Mouse (Mus musculus) thymus, adult 2 months (tissue): ENCODE results near the gene 2410137M14Rik. TPM values are rescaled to one million over a fixed set of nuclear protein-coding genes. Genes with fewer than 3 reads are reported as not detected.

Experiments
- DNase-seq: peaks from one replicate; pipeline ENCODE4 v3.0.0; 2021
- H3K27ac ChIP-seq: fragments of 200-500 bp; 2 replicates; pipeline ENCODE4 v1.5.1; 2012; ENCODE audit warnings: low read length, control low read depth; ENCODE audit not compliant: control insufficient read depth, insufficient read depth
- H3K27me3 ChIP-seq: fragments of 200-500 bp; 2 replicates; pipeline ENCODE4 v1.6.1; 2012; ENCODE audit warnings: mild to moderate bottlenecking, low read length, moderate library complexity, mixed read lengths; ENCODE audit not compliant: control insufficient read depth, insufficient read depth
- H3K36me3 ChIP-seq: fragments of 200-500 bp; 2 replicates; pipeline ENCODE4 v1.6.1; 2012; ENCODE audit warnings: mild to moderate bottlenecking, low read length, moderate library complexity; ENCODE audit not compliant: control insufficient read depth, insufficient read depth
- H3K4me1 ChIP-seq: fragments of 200-500 bp; replicated peaks from 2 replicates; pipeline ENCODE4 v1.6.1; 2012; ENCODE audit warnings: low read length; ENCODE audit not compliant: control insufficient read depth, insufficient read depth
- H3K4me3 ChIP-seq: fragments of 200-500 bp; 2 replicates; pipeline ENCODE4 v1.5.1; 2012; ENCODE audit warnings: mild to moderate bottlenecking, low read length, control low read depth, moderate library complexity; ENCODE audit not compliant: control insufficient read depth, insufficient read depth
- CTCF ChIP-seq: fragments of 200-500 bp; IDR thresholded peaks from 2 replicates; pipeline ENCODE4 v1.5.1; 2012; ENCODE audit warnings: mild to moderate bottlenecking, control low read depth, low read length, moderate library complexity, borderline replicate concordance; ENCODE audit not compliant: control insufficient read depth, poor library complexity, insufficient read depth; ENCODE audit errors: extremely low read depth
- POLR2A ChIP-seq: fragments of 200-500 bp; IDR thresholded peaks from 2 replicates; pipeline ENCODE4 v1.6.1; 2012; ENCODE audit warnings: mild to moderate bottlenecking, low read length, control low read depth, moderate library complexity; ENCODE audit not compliant: control insufficient read depth, poor library complexity, insufficient read depth; ENCODE audit errors: extremely low read depth
- WGBS: fragments of 180-500 bp; shearing (Covaris S2); methylation state at CpG from one replicate; pipeline ENCODE4 v1.1.7; 2018; 5-methylcytosine and 5-hydroxymethylcytosine counted together
- polyA plus RNA-seq: library from polyadenylated mRNA; depleted of rRNA; stranded (reverse); fragments of >200 nt; gene quantifications from 2 replicates; pipeline ENCODE4 v1.2.3, GENCODE M21; 2012

The 2410137M14Rik gene
- polyA plus RNA-seq, 1 experiment = not detected

GRCm38 (mm10) chr17:36988475-36988874 is 7.4 kb upstream of the 2410137M14Rik start:
- WGBS = 37% methylated on average over 24 of the region's 24 CpGs
- Histone ChIP-seq H3K4me1 (no peaks in the 10 kb centered on the region), H3K27ac (no peak overlapping the region), H3K4me3 (no peak overlapping the region), H3K27me3 (no peaks in the 10 kb centered on the region; the same call in 1 of the 2 replicates), H3K36me3 (no peaks in the 10 kb centered on the region)
- TF ChIP-seq CTCF (no peak), POLR2A (no peak)
- DNase-seq = no peak

GRCm38 (mm10) chr17:36982253-36983155 is 1.5 kb upstream of the 2410137M14Rik start:
- no peak overlapping the region for H3K27ac ChIP-seq
- WGBS = 37% methylated on average over 5 of the region's 5 CpGs
- H3K4me1 ChIP-seq = peaks cover 2% of the 10 kb centered on the region; the same call in 1 of the 2 replicates
- H3K4me3 ChIP-seq = no peak overlapping the region
- no peaks in the 10 kb centered on the region for H3K27me3 ChIP-seq
- H3K36me3 ChIP-seq = no peaks in the 10 kb centered on the region
- TF ChIP-seq POLR2A (no peak), CTCF (no peak)
- DNase-seq = no peak

- Histone ChIP-seq H3K36me3 (no peaks in the 10 kb centered on the region), H3K4me1 (peaks cover 2% of the 10 kb centered on the region; the same call in 1 of the 2 replicates), H3K4me3 (no peak overlapping the region), H3K27me3 (no peaks in the 10 kb centered on the region), H3K27ac (no peak overlapping the region)
- TF ChIP-seq CTCF = no peak
- no peak for TF ChIP-seq POLR2A
- 68% methylated on average over 4 of the region's 4 CpGs for WGBS
- no peak for DNase-seq
Measured at GRCm38 (mm10) chr17:36981845-36982244, 808 bp upstream of the 2410137M14Rik start.

GRCm38 (mm10) chr17:36973271-36973787 is 7.7 kb downstream of the 2410137M14Rik start:
- Histone ChIP-seq H3K27ac (no peak overlapping the region), H3K27me3 (no peaks in the 10 kb centered on the region), H3K4me1 (peaks cover 13% of the 10 kb centered on the region), H3K4me3 (no peak overlapping the region), H3K36me3 (no peaks in the 10 kb centered on the region)
- DNase-seq = no peak
- 80% methylated on average over 8 of the region's 8 CpGs for WGBS
- no peak for TF ChIP-seq POLR2A
- no peak for TF ChIP-seq CTCF

- no peak for TF ChIP-seq CTCF
- peak; percentile 37 for DNase-seq
- WGBS = 29% methylated on average over 3 of the region's 3 CpGs
- Histone ChIP-seq H3K4me3 (no peak overlapping the region), H3K36me3 (no peaks in the 10 kb centered on the region), H3K27me3 (no peaks in the 10 kb centered on the region), H3K4me1 (peaks cover 13% of the 10 kb centered on the region), H3K27ac (no peak overlapping the region)
Measured at GRCm38 (mm10) chr17:36972791-36973190, 8.2 kb downstream of the 2410137M14Rik start.

- Histone ChIP-seq H3K36me3 (no peaks in the 10 kb centered on the region), H3K4me1 (peaks cover 13% of the 10 kb centered on the region), H3K27me3 (no peaks in the 10 kb centered on the region), H3K27ac (no peak overlapping the region), H3K4me3 (no peak overlapping the region)
- no peak for DNase-seq
- no peak for TF ChIP-seq CTCF
- TF ChIP-seq POLR2A = no peak
- WGBS = 33% methylated on average over 6 of the region's 6 CpGs
Measured at GRCm38 (mm10) chr17:36971172-36971850, 9.7 kb downstream of the 2410137M14Rik start.
